Mouse (Mus musculus) liver, embryonic 14.5 days (tissue): ENCODE data around the gene Slc2a3.

Experiments used
- CTCF ChIP-seq: IDR thresholded peaks from 2 replicates; pipeline ENCODE4 v1.5.1; 2016; ENCODE audit warnings: antibody characterized with exemption, low read depth, control low read depth
- EP300 ChIP-seq: IDR thresholded peaks from 2 replicates; pipeline ENCODE4 v1.6.1; 2016; ENCODE audit warnings: antibody characterized with exemption, low read depth

GRCm38 (mm10) chr6:122781167-122781566, 20.3 kb downstream of the Slc2a3 start:
- TF ChIP-seq EP300 (no peak), CTCF (no peak)
